Mouse (Mus musculus): ENCODE results near the gene Arfgef2.

DNA sequence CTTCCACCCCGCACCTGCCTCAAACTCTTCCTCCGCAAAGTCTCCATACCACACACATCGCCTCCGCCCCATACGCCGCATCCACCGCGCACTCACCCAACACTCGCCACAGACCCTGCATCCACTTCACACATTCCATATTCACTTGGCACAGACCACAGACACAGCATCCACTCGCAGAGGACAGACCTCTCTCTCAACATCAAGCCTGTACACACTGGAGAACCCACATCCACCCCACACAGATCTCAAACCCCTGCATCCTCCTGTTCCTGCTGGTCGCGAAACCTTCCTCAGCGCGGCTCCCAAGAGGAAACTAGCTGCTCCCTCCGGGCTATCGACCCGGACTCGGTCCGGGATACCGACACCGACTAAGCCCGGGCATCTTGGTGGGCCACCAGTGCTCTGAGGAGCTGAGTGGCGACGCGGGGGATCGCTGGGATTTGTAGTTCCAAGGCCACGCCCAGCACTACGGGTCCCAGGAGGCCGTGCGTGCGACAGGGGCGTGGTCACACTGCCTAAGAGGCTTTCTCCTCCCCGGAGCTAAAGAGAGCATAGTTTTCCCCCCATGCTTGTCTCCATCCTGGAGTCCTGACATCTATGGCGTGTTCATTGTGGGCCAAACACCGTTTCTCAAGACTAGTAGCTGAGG is 18.9 kb upstream of the Arfgef2 start:
- no peak for TF ChIP-seq CTCF (IDR thresholded peaks at IDR 0.05; ENCODE audit: borderline replicate concordance, insufficient read depth, low read depth, low read length)
- peak; percentile 75; the same call in 1 of the 2 replicates for TF ChIP-seq POLR2A (IDR thresholded peaks at IDR 0.05; ENCODE audit: borderline replicate concordance, insufficient read depth, low read length)
